In genomic region chr2:158242170-158242896, GRCm38 (mm10) we compare ENCODE assay signal across 10 mouse cellular contexts. TPM values are rescaled to one million over a fixed set of nuclear protein-coding genes. Genes with fewer than 3 reads are reported as not detected.
DNase-seq lines count a peak whose midpoint lies in the region; ATAC-seq and TF ChIP-seq lines count a peak whose summit lies in the region.
"Had no signal": no experiment of that assay in that cellular context is flagged by ENCODE, and none has a peak within 500 bp of the region (broad histone marks: within the 10 kb centered on the region; RNA-seq: fewer than 3 reads in every experiment).

No protein-coding gene starts in this region.

- 68% methylated on average over 18 of the region's 18 CpGs for WGBS in lung, embryonic 15.5 days
- 62% methylated on average over 18 of the region's 18 CpGs for WGBS in lung, postnatal 0 days

- ATAC-seq in lung, embryonic 15.5 days (ENCODE audit: borderline replicate concordance, extremely low read depth, low FRiP score, low TSS enrichment) = peak; percentile 69
- no peak for ATAC-seq in lung, postnatal 0 days
- ATAC-seq in activated CD4-positive, CD25-positive, alpha-beta regulatory T cell, adult 4 months = no peak

- no peak for DNase-seq in lung, postnatal 0 days (ENCODE audit: low spot score)
- peak; percentile 72 to 80 for DNase-seq in cerebellum, postnatal 25 days
- DNase-seq in layer of hippocampus, adult 11-12 months (ENCODE audit: low spot score) = peak; percentile 55
- DNase-seq in right cerebral cortex, postnatal 36 days (ENCODE audit: low spot score in 2 of 2) = peak; percentile 42 to 59
- no peak for DNase-seq in urinary bladder, postnatal 10 days (ENCODE audit: low spot score)

- H3K9me3 ChIP-seq in lung, embryonic 15.5 days = no peaks in the 10 kb centered on the region
- H3K9me3 ChIP-seq in lung, postnatal 0 days (ENCODE audit: low read length) = no peaks in the 10 kb centered on the region

- no peak overlapping the region for H3K4me2 ChIP-seq in lung, embryonic 15.5 days
- no peak overlapping the region for H3K4me2 ChIP-seq in lung, postnatal 0 days (replicated peaks; ENCODE audit: low read depth, low read length)

- no peaks in the 10 kb centered on the region for H3K27me3 ChIP-seq in lung, embryonic 15.5 days
- H3K27me3 ChIP-seq in lung, postnatal 0 days (replicated peaks; ENCODE audit: insufficient read depth, low read length) = no peaks in the 10 kb centered on the region

- H3K4me3 ChIP-seq in lung, embryonic 15.5 days = no peak overlapping the region
- no peak overlapping the region for H3K4me3 ChIP-seq in lung, postnatal 0 days (ENCODE audit: low read depth, low read length)

- no peak overlapping the region for H3K27ac ChIP-seq in lung, embryonic 15.5 days
- H3K27ac ChIP-seq in lung, postnatal 0 days (ENCODE audit: low read length) = no peak overlapping the region

- no peak for TF ChIP-seq EP300 in lung, postnatal 0 days (IDR thresholded peaks at IDR 0.05)

- H3K9ac ChIP-seq in lung, embryonic 15.5 days = no peak overlapping the region
- H3K9ac ChIP-seq in lung, postnatal 0 days (replicated peaks; ENCODE audit: low read depth) = no peak overlapping the region

- H3K4me1 ChIP-seq in lung, embryonic 15.5 days = peaks cover 20% of the 10 kb centered on the region
- no peaks in the 10 kb centered on the region for H3K4me1 ChIP-seq in lung, postnatal 0 days (ENCODE audit: insufficient read depth, low read depth, low read length)

- no peak for TF ChIP-seq CTCF in lung, postnatal 0 days (IDR thresholded peaks at IDR 0.05)

- H3K36me3 ChIP-seq in lung, embryonic 15.5 days = no peaks in the 10 kb centered on the region
- H3K36me3 ChIP-seq in lung, postnatal 0 days (ENCODE audit: insufficient read depth, low read length) = no peaks in the 10 kb centered on the region

RNA-seq across cellular contexts. Expression of gene D630003M21Rik, which starts 13.3 kb away (rescaled TPM):
- 5.3 and 5.5 TPM in 2 replicates for polyA plus RNA-seq in lung, embryonic 15.5 days (2015; fragmentation: Nextera tagmentation; extraction: Ambion mirVana)
- 0.85 and 0.87 TPM in 2 replicates for polyA plus RNA-seq in lung, postnatal 0 days (2015; fragmentation: Nextera tagmentation; extraction: Ambion mirVana)
- not detected for polyA plus RNA-seq in activated CD4-positive, CD25-positive, alpha-beta regulatory T cell, adult 4 months (2017; shearing (Covaris generic))

RNA-seq across cellular contexts. Expression of gene Bpi, which starts 15.6 kb away (rescaled TPM):
- polyA plus RNA-seq in lung, embryonic 15.5 days (2015; fragmentation: Nextera tagmentation; extraction: Ambion mirVana) = not detected in 2 replicates
- not detected in 2 replicates for polyA plus RNA-seq in lung, postnatal 0 days (2015; fragmentation: Nextera tagmentation; extraction: Ambion mirVana)
- not detected for polyA plus RNA-seq in activated CD4-positive, CD25-positive, alpha-beta regulatory T cell, adult 4 months (2017; shearing (Covaris generic))
- polyA plus RNA-seq: heart, embryonic 14.5 days; limb, embryonic 11.5 days; spleen, adult 2 months had no signal

Comparison
In these comparisons a context has a peak if more than half of its experiments do, and no peak if none do; other contexts are left out.
1. DNase-seq: peak in cerebellum, postnatal 25 days (2 of 2), layer of hippocampus, adult 11-12 months (single experiment) and right cerebral cortex, postnatal 36 days (2 of 2); none in lung, postnatal 0 days (single experiment) and urinary bladder, postnatal 10 days (single experiment).